Mouse (Mus musculus): Measurements from ENCODE around the gene Tff3. TPM values are rescaled to one million over a fixed set of nuclear protein-coding genes. Genes with fewer than 3 reads are reported as not detected.

Gene Tff3
- total RNA-seq (2022), result not detected

DNA sequence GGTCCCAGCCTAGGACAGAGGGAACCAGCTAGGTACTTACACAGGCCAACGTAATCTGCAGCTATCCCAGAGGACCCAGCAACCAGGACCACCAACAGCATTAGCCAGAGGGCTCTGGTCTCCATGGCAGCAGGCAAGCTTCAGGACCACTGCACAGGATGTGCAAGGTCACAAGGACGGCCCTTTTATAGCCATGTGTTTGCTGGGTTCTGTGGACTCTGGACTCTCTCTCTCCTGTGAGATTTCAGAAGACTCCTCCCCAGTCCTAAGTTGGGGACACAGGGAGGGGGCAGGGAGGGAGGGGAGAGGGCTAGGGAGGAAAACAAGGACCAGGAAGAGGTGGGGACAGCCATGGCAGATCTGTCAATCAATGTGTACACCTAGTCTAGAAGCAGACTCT lies at the start of gene Tff3:
Gene Tff3, minus strand, starts transcription at position 195 of the 400 bp plus-strand sequence.
- DNase-seq, result no peak

- no peak for DNase-seq
Observed at GRCm38 (mm10) chr17:31176321-31176720, 46.9 kb upstream of the Tff3 start.

DNA sequence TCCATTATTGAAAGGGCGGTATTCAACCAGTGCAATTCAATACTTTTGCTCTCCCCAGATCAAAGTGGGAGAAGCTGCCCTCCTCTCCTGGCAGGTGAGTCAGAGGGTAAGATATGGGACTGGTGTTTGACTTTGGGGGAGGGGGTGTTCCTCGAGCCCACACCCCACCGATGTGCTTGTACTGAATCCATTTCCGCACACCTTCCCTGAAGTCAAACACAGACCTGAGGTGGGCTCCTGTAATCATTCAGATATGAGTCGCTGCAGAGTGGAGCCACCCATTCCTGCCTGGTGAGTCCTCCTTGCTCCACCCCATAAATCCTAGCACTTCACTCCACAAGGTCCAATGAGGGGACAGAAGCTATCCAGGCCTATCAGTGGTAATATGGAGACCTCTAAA lies 40.4 kb upstream of the Tff3 start:
- no peak for DNase-seq

DNA sequence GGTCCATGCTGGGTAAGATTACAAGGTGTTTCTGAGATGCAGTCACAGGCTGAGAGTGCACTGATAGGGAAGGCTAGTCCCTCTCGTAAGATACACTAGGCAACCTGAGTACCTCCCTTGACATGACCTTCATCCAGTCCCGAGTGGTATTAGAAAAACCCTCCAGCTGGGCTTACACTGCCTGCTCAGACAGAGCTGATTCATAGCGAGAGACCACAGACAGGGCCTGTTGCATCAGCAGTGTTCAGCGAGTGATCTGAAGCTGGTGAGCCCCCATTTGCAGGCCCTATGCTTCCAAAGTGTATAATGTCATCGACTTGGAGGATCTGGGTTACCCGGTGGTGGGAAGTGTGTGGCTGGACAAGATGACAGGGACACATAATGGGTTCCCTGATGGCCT lies 35.7 kb upstream of the Tff3 start, which contains the start of gene Tff1:
Gene Tff1, minus strand, starts transcription at position 151 of the 400 bp plus-strand sequence.
- no peak for DNase-seq

DNA sequence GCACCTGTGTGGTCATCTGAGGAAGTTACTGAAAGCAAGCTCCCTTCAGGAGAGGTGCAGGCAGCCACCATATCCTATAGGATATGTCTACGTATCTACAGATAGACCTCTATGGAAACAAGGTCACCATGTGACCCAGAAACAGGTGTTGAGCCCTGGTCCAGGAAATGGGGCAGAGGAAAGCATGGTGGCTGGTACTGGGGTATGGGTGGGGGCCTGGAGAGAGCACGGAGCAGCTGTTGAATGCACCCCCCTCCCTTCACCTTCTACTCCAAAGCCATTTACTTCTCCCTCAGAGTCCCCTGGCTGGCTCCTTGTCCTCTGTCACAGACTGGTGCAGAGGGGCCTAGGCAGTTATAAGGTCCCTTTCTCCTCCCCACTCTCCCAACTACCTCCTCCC lies 34.4 kb upstream of the Tff3 start:
- DNase-seq, result no peak

GRCm38 (mm10) chr17:31162607-31163006 lies 33.2 kb upstream of the Tff3 start:
- DNase-seq, result no peak

DNA sequence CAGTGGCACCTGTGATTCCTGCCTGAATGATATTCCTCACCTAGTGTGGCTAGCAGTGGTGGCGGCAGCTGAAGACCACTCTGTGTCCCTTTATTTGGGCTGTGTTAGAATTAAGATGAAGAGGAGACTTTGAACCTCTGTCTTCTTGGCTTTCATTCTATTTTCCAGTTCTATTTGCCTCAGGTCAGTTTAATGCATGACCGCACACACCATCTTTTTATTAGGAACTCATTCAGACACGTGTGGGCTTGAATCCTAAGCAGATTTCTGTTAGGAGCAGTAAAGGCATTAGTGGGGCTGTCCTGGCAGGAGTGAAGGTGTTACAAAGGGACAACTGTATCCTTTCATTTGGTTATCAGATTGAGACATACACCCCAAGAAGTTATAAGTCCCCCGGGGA lies 30.8 kb upstream of the Tff3 start:
- DNase-seq, result no peak

GRCm38 (mm10) chr17:31157921-31158320 lies 28.5 kb upstream of the Tff3 start:
- DNase-seq, result no peak

GRCm38 (mm10) chr17:31153785-31154184 lies 24.3 kb upstream of the Tff3 start:
- DNase-seq, result no peak

GRCm38 (mm10) chr17:31152966-31153499 lies 23.6 kb upstream of the Tff3 start:
- DNase-seq, result no peak

- no peak for DNase-seq
Observed at GRCm38 (mm10) chr17:31152512-31152911, 23.1 kb upstream of the Tff3 start.

GRCm38 (mm10) chr17:31145998-31146397 lies 16.6 kb upstream of the Tff3 start:
- DNase-seq, result no peak

GRCm38 (mm10) chr17:31144040-31145037 lies 14.9 kb upstream of the Tff3 start, which contains the start of gene Tff2:
TSS of gene Tff2 (minus strand) at chr17:31144282.
- no peak for DNase-seq

DNA sequence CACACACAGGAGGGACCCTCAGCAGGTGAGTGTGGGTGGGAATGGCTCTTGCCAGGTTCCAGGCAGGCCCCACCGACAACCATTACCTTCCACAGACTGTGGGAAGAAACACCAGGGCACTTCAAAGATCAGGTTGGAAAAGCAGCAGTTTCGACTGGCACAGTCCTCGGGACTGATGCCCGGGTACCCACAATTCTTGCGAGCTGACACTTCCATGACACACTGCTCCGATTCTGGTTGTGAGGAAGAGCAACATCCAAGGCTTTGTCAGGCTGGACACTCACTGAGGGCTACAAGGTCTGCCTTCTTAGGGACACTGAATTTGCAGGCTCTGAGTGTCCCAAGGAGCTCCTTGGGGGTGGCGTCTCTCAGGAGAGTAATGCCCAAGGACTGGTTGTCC lies 12.7 kb upstream of the Tff3 start:
- DNase-seq, result peak; percentile 31

DNA sequence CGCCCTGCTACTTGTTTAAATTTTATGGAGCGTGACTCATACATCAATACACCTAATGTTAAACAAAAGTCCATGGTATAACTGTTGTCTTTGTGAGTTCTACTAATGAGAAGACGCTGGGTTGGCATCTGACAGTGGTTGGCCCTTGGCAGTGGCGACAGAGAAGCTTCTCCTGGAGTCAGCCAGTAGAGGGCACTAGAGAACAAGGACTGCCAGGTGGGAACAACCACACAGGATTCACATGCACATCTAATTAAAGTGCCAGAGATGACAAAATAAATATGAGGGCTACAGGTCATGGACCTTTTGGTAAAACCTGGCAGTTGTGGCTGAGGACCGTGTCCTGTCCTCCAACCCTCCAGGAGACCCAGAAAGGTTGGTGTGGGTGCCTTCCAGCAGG lies 9.0 kb upstream of the Tff3 start:
- peak; percentile 30 for DNase-seq

GRCm38 (mm10) chr17:31136821-31137220 lies 7.4 kb upstream of the Tff3 start:
- no peak for DNase-seq

DNA sequence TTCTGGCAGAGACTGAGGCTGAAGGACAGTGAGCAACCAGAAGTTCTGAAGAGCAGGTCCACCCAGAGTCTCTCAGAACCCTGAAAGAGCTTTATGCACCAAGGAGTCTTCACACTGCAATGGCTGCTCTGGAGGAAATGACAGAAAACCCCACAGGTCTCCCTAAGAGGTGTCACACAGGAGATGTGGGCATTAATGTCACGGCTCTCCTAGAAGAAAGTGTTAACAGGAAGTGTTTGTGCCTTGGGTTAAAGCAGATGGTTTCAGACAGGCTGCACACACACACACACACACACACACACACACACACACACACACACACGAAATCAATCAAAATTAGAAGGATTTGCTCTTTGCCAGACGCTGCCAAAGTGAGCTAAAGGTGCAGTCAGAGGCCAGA lies 6.8 kb upstream of the Tff3 start:
- DNase-seq, result no peak

GRCm38 (mm10) chr17:31134913-31135312 lies 5.5 kb upstream of the Tff3 start:
- no peak for DNase-seq

GRCm38 (mm10) chr17:31133776-31134175 lies 4.3 kb upstream of the Tff3 start:
- DNase-seq, result no peak

GRCm38 (mm10) chr17:31131269-31131821 lies 1.9 kb upstream of the Tff3 start:
- no peak for DNase-seq

DNA sequence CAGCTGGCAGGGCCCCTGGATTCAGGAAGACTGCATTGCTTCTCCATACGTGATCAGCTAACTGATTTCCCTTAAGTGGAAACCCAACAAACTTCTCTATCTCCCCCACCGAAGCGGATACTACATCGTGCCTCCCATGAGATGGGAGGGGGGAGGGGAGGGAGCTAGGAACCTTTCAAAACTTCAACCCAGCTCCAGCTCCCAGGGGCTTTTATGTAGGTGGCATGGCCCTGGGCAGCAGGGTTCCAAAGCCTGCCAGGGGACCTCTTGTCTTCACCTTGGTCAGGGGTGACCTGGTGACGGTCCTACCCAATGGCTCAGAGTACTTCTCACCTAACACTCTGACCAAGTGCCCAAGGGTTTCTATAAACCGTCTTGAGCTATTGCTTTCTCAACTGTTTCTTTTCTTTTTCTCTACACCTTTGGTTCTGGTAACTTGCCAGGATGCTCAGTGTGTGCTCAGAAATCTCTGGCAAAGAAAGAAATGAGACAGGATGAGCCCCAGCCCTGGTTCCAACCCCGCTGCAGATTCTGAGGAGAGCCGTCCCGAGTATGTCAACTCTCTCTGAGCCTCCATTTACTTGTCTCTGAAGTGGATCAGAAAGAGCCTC lies 633 bp downstream of the Tff3 start:
- no peak for DNase-seq

GRCm38 (mm10) chr17:31125548-31126266 lies 3.7 kb downstream of the Tff3 start:
- DNase-seq, result no peak

Measured in adrenal gland, adult 8-10 months (tissue).